Comparison of ENCODE assay signal across 9 mouse cellular contexts in the genomic region with DNA sequence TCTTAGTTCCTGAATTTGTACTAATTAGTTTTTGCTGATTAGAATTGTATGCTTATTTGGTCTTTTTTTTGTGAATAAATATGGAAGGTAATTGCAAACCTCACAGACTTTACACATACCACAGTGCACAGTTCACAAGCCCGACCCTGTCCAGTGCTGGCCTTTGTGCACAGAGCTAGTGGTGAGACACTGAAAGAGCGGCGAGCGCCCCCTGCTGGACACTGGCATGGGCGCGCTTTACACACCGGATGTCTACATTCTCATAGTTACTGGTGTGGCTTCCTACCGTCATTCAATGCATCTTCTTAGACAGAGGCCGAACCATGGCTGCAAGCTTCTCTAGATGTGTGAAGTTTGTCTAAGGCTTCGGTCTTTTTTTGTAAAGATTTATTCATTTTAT. TPM values are rescaled to one million over a fixed set of nuclear protein-coding genes. Genes with fewer than 3 reads are reported as not detected.
A peak's percentile ranks its signal among the peaks of the same experiment; 100 is the strongest.
DNase-seq lines count a peak whose midpoint lies in the region; ATAC-seq lines count a peak whose summit lies in the region.
"Had no signal": no experiment of that assay in that cellular context is flagged by ENCODE, and none has a peak within 500 bp of the region (broad histone marks: within the 10 kb centered on the region; RNA-seq: fewer than 3 reads in every experiment).

No protein-coding gene starts in this region.

- H3K36me3 ChIP-seq in forebrain, embryonic 16.5 days (ENCODE audit: control insufficient read depth, insufficient read depth) = peaks cover 7% of the 10 kb centered on the region; the same call in 1 of the 2 replicates
- peaks cover 2% of the 10 kb centered on the region; the same call in 1 of the 2 replicates for H3K36me3 ChIP-seq in hindbrain, embryonic 11.5 days (ENCODE audit: control insufficient read depth, insufficient read depth, low read length)
- H3K36me3 ChIP-seq in lung, embryonic 16.5 days (ENCODE audit: control insufficient read depth, insufficient read depth, low read length) = no peaks in the 10 kb centered on the region

- no peaks in the 10 kb centered on the region for H3K9me3 ChIP-seq in forebrain, embryonic 16.5 days (ENCODE audit: control insufficient read depth, low read length)
- H3K9me3 ChIP-seq in hindbrain, embryonic 11.5 days (ENCODE audit: control insufficient read depth, low read length) = no peaks in the 10 kb centered on the region
- no peaks in the 10 kb centered on the region for H3K9me3 ChIP-seq in lung, embryonic 16.5 days (ENCODE audit: control insufficient read depth, low read length)

- no peak overlapping the region for H3K4me3 ChIP-seq in forebrain, embryonic 16.5 days (replicated peaks; ENCODE audit: low read length)
- H3K4me3 ChIP-seq in hindbrain, embryonic 11.5 days (ENCODE audit: low read depth, low read length) = no peak overlapping the region
- H3K4me3 ChIP-seq in lung, embryonic 16.5 days (ENCODE audit: low read length) = no peak overlapping the region
- H3K4me3 ChIP-seq: myocyte had no signal

- DNase-seq in MEL-GATA-1-ER (ENCODE audit: extremely low read depth, low read depth) = peak; percentile 53
- DNase-seq in cerebellum, adult 18-20 months = peak; percentile 31 to 65
- DNase-seq in hindbrain, embryonic 11.5 days (ENCODE audit: low spot score) = peak; percentile 95
- DNase-seq in layer of hippocampus, adult 9-11 months = peak; percentile 65
- DNase-seq in ovary, postnatal 14 days (ENCODE audit: low spot score) = peak; percentile 63
- DNase-seq in thymus, postnatal 10 days (ENCODE audit: low spot score in 2 of 2) = peak; percentile 54 to 80

- peak; percentile 82 for ATAC-seq in forebrain, embryonic 16.5 days
- peak; percentile 89 for ATAC-seq in hindbrain, embryonic 11.5 days (ENCODE audit: low FRiP score)
- peak; percentile 83 for ATAC-seq in lung, embryonic 16.5 days (ENCODE audit: low read depth)

- peaks cover 20% of the 10 kb centered on the region for H3K4me1 ChIP-seq in forebrain, embryonic 16.5 days (replicated peaks; ENCODE audit: control insufficient read depth, insufficient read depth, low read length)
- H3K4me1 ChIP-seq in hindbrain, embryonic 11.5 days (replicated peaks; ENCODE audit: control insufficient read depth, insufficient read depth, low read length) = no peaks in the 10 kb centered on the region; the same call in 1 of the 2 replicates
- peaks cover 9% of the 10 kb centered on the region for H3K4me1 ChIP-seq in lung, embryonic 16.5 days (replicated peaks; ENCODE audit: control insufficient read depth, insufficient read depth, low read length)

- no peak overlapping the region for H3K4me2 ChIP-seq in forebrain, embryonic 16.5 days (ENCODE audit: low read length)
- H3K4me2 ChIP-seq in hindbrain, embryonic 11.5 days (replicated peaks; ENCODE audit: low read depth, low read length) = no peak overlapping the region
- no peak overlapping the region for H3K4me2 ChIP-seq in lung, embryonic 16.5 days (ENCODE audit: low read depth, low read length)

- H3K27ac ChIP-seq in forebrain, embryonic 16.5 days (ENCODE audit: low read length) = no peak overlapping the region
- no peak overlapping the region for H3K27ac ChIP-seq in hindbrain, embryonic 11.5 days (ENCODE audit: low read depth, low read length)
- H3K27ac ChIP-seq in lung, embryonic 16.5 days (ENCODE audit: low read length) = no peak overlapping the region

- H3K9ac ChIP-seq in forebrain, embryonic 16.5 days (replicated peaks; ENCODE audit: low read depth, low read length) = no peak overlapping the region
- no peak overlapping the region for H3K9ac ChIP-seq in hindbrain, embryonic 11.5 days (ENCODE audit: low read depth, low read length)
- no peak overlapping the region for H3K9ac ChIP-seq in lung, embryonic 16.5 days (ENCODE audit: low read length)

- WGBS in forebrain, embryonic 16.5 days = 9% methylated on average over 10 of the region's 10 CpGs
- 15% methylated on average over 10 of the region's 10 CpGs for WGBS in hindbrain, embryonic 11.5 days
- WGBS in lung, embryonic 16.5 days = 12% methylated on average over 10 of the region's 10 CpGs

- H3K27me3 ChIP-seq in forebrain, embryonic 16.5 days (replicated peaks; ENCODE audit: control insufficient read depth, insufficient read depth, low read length) = no peaks in the 10 kb centered on the region; the same call in 1 of the 2 replicates
- peaks cover 13% of the 10 kb centered on the region for H3K27me3 ChIP-seq in hindbrain, embryonic 11.5 days (ENCODE audit: control insufficient read depth, insufficient read depth, low read length)
- H3K27me3 ChIP-seq in lung, embryonic 16.5 days (ENCODE audit: control insufficient read depth, insufficient read depth, low read depth, low read length) = peaks cover 22% of the 10 kb centered on the region

RNA-seq across cellular contexts. Expression of gene Aasdh, which starts 51.8 kb away (rescaled TPM):
- 25.7 and 28.1 TPM in 2 replicates for polyA plus RNA-seq in forebrain, embryonic 16.5 days (2015; fragmentation: Nextera tagmentation; extraction: Ambion mirVana)
- polyA plus RNA-seq in hindbrain, embryonic 11.5 days (2014; fragmentation: Nextera tagmentation; extraction: Ambion mirVana) = 17.2 and 18.9 TPM in 2 replicates
- 18.6 and 21.9 TPM in 2 replicates for polyA plus RNA-seq in lung, embryonic 16.5 days (2015; fragmentation: Nextera tagmentation; extraction: Ambion mirVana)
